ENCODE assay signal across 8 mouse cellular contexts in genomic region chr8:71495039-71495438, GRCm38 (mm10). TPM values are rescaled to one million over a fixed set of nuclear protein-coding genes. Genes with fewer than 3 reads are reported as not detected.
A peak's percentile ranks its signal among the peaks of the same experiment; 100 is the strongest.
DNase-seq lines count a peak whose midpoint lies in the region; ATAC-seq and TF ChIP-seq lines count a peak whose summit lies in the region.

No protein-coding gene starts in this region.

- H3K27ac ChIP-seq in hindbrain, embryonic 13.5 days, result 0 out of 2 replicates have a peak overlapping the region, but pooled peaks have one; percentile 13

- H3K36me3 ChIP-seq in hindbrain, embryonic 13.5 days, result peaks cover 38% of the 10 kb centered on the region

- H3K4me2 ChIP-seq in hindbrain, embryonic 13.5 days, result no peak overlapping the region

- POLR2A ChIA-PET in Patski (lab: Charles Lee), result interaction anchor here (0.7 to 1.4 kb wide), 2 partner anchors 13 to 107 kb away, joined by 3 read pairs; no protein-coding TSS in a partner anchor

- WGBS in hindbrain, embryonic 13.5 days, result 18% methylated on average over 16 of the region's 16 CpGs

- no peaks in the 10 kb centered on the region for H3K9me3 ChIP-seq in hindbrain, embryonic 13.5 days

- no peak for DNase-seq in Patski (ENCODE audit: low read depth, low spot score)
- DNase-seq in cerebellum, postnatal 25 days, result peak; percentile 89 to 93
- peak; percentile 75 to 81 for DNase-seq in frontal cortex, postnatal 36 days (ENCODE audit: low spot score in 2 of 2)
- DNase-seq in layer of hippocampus, postnatal 36 days, result peak; percentile 75 to 79
- peak; percentile 96 for DNase-seq in lung, postnatal 36 days
- DNase-seq in retina, postnatal 1 day, result peak; percentile 88
- DNase-seq in thymus, postnatal 36 days, result peak; percentile 76 to 77

- H3K4me3 ChIP-seq in hindbrain, embryonic 13.5 days, result no peak overlapping the region

- no peaks in the 10 kb centered on the region for H3K27me3 ChIP-seq in Patski
- peaks cover 3% of the 10 kb centered on the region; the same call in 1 of the 2 replicates for H3K27me3 ChIP-seq in hindbrain, embryonic 13.5 days

- no peak for TF ChIP-seq CTCF in Patski (IDR thresholded peaks at IDR 0.05)

- CTCF ChIA-PET in Patski (lab: Charles Lee), result interaction anchor here (0.6 to 3.5 kb wide), 10 partner anchors 10 to 90 kb away, joined by 3 to 23 read pairs (median 3); partner anchors contain the start of gene Ccdc194

- peak; percentile 27 for ATAC-seq in Patski
- peak; percentile 58 for ATAC-seq in hindbrain, embryonic 13.5 days (ENCODE audit: low FRiP score)

- in situ Hi-C loops in Patski (cut with MboI; ENCODE audit: low pct_unique_long_range_greater_than_20kb), result no loop called here

- no peak overlapping the region for H3K9ac ChIP-seq in hindbrain, embryonic 13.5 days

- peaks cover 32% of the 10 kb centered on the region for H3K4me1 ChIP-seq in hindbrain, embryonic 13.5 days (replicated peaks)

RNA-seq across cellular contexts. Expression of gene Gtpbp3, which starts 7.1 kb away (rescaled TPM):
- 44.1 TPM for polyA plus RNA-seq in Patski (2021)
- polyA plus RNA-seq in hindbrain, embryonic 13.5 days (2015; fragmentation: Nextera tagmentation; extraction: Ambion mirVana), result 13.7 and 14.3 TPM in 2 replicates
- total RNA-seq in layer of hippocampus, postnatal 36 days (2021), result 10 to 100 TPM; 31.7 to 33.3 TPM

RNA-seq across cellular contexts. Expression of gene Ano8, which starts 9.3 kb away (rescaled TPM):
- polyA plus RNA-seq in Patski (2021), result 38.2 TPM
- 6.6 and 7.1 TPM in 2 replicates for polyA plus RNA-seq in hindbrain, embryonic 13.5 days (2015; fragmentation: Nextera tagmentation; extraction: Ambion mirVana)
- 10 to 100 TPM; 54.3 to 55.1 TPM for total RNA-seq in layer of hippocampus, postnatal 36 days (2021)

RNA-seq across cellular contexts. Expression of gene Plvap, which starts 16.5 kb away (rescaled TPM):
- 0.21 TPM for polyA plus RNA-seq in Patski (2021)
- 13.8 and 14.0 TPM in 2 replicates for polyA plus RNA-seq in hindbrain, embryonic 13.5 days (2015; fragmentation: Nextera tagmentation; extraction: Ambion mirVana)
- 1 to 10 TPM; 6.3 to 6.7 TPM for total RNA-seq in layer of hippocampus, postnatal 36 days (2021)

RNA-seq across cellular contexts. Expression of gene Dda1, which starts 26.0 kb away (rescaled TPM):
- polyA plus RNA-seq in Patski (2021), result 67.8 TPM
- polyA plus RNA-seq in hindbrain, embryonic 13.5 days (2015; fragmentation: Nextera tagmentation; extraction: Ambion mirVana), result 212 and 214 TPM in 2 replicates
- total RNA-seq in layer of hippocampus, postnatal 36 days (2021), result 10 to 100 TPM; 87.6 to 93.5 TPM

RNA-seq across cellular contexts. Expression of gene Mrpl34, which starts 30.3 kb away (rescaled TPM):
- 81.5 TPM for polyA plus RNA-seq in Patski (2021)
- 222 and 230 TPM in 2 replicates for polyA plus RNA-seq in hindbrain, embryonic 13.5 days (2015; fragmentation: Nextera tagmentation; extraction: Ambion mirVana)
- 10 to 100 TPM; 49.6 to 52.1 TPM for total RNA-seq in layer of hippocampus, postnatal 36 days (2021)

Comparison
In these comparisons a context has a peak if more than half of its experiments do, and no peak if none do; other contexts are left out.
1. RNA of gene Plvap, which starts 16.5 kb away (polyA plus RNA-seq): 13.8 to 14.0 TPM in hindbrain, embryonic 13.5 days; 0.21 TPM in Patski (single experiment); every median in the first group is over 10 times any median in the second.